Mouse (Mus musculus) liver, embryonic 14.5 days (tissue): ENCODE results near the gene Efs. TPM values are rescaled to one million over a fixed set of nuclear protein-coding genes. Genes with fewer than 3 reads are reported as not detected.
A peak's percentile ranks its signal among the peaks of the same experiment; 100 is the strongest.

Source experiments
- ATAC-seq: fragments of 200-750 bp; cut with Nextera tagmentation; 2 replicates; pipeline ENCODE4 v1.8.0; 2017; ENCODE audit warnings: moderate number of reproducible peaks, mild to moderate bottlenecking, moderate library complexity; ENCODE audit not compliant: insufficient read depth
- DNase-seq, 3 experiments: peaks; one replicate each; pipeline ENCODE4 v3.0.0-alpha.2; 2012 to 2013; ENCODE audit warnings: low read depth in 3 of 3, low spot score in 3 of 3
- H3K27ac ChIP-seq: fragments of 300-500 bp; sonication (generic); 2 replicates; pipeline ENCODE4 v1.5.1; 2014; ENCODE audit warnings: moderate library complexity, mild to moderate bottlenecking, control low read depth, inconsistent platforms
- H3K27me3 ChIP-seq: fragments of 300-500 bp; sonication (generic); 2 replicates; pipeline ENCODE4 v1.6.1; 2014; ENCODE audit warnings: mild to moderate bottlenecking, low read length, moderate library complexity; ENCODE audit not compliant: control insufficient read depth, insufficient read depth
- H3K36me3 ChIP-seq: fragments of 300-500 bp; sonication (generic); replicated peaks from 2 replicates; pipeline ENCODE4 v1.6.1; 2014; ENCODE audit warnings: low read depth; ENCODE audit not compliant: control insufficient read depth, insufficient read depth
- H3K4me1 ChIP-seq, 2 experiments: fragments of 200-500 bp in 1 of 2; fragments of 300-500 bp in 1 of 2; sonication (generic) in 1 of 2; replicated peaks; 2 replicates each; pipeline ENCODE4 v1.6.1; 2012 to 2014; ENCODE audit warnings: antibody characterized with exemption in 1 of 2, inconsistent platforms in 1 of 2, low read length in 1 of 2; ENCODE audit not compliant: control insufficient read depth in 2 of 2, insufficient read depth in 2 of 2
- H3K4me2 ChIP-seq: fragments of 300-500 bp; sonication (generic); 2 replicates; pipeline ENCODE4 v1.6.1; 2014; ENCODE audit warnings: low read depth, mild to moderate bottlenecking, control low read depth, moderate library complexity
- H3K4me3 ChIP-seq, 2 experiments: fragments of 200-500 bp in 1 of 2; fragments of 300-500 bp in 1 of 2; sonication (generic) in 1 of 2; 2 replicates each; pipeline ENCODE4 v1.5.1; 2012 to 2014; ENCODE audit warnings: low read depth in 2 of 2, low read length in 2 of 2, mild to moderate bottlenecking in 2 of 2, control low read depth in 1 of 2, inconsistent platforms in 1 of 2, moderate library complexity in 1 of 2; ENCODE audit not compliant: insufficient read depth in 1 of 2
- H3K9ac ChIP-seq: fragments of 300-500 bp; sonication (generic); replicated peaks from 2 replicates; pipeline ENCODE4 v1.6.1; 2014; ENCODE audit warnings: mild to moderate bottlenecking, control low read depth, moderate library complexity
- H3K9me3 ChIP-seq: fragments of 300-500 bp; sonication (generic); 2 replicates; pipeline ENCODE4 v1.6.1; 2016; ENCODE audit warnings: low read length, mixed read lengths; ENCODE audit not compliant: control insufficient read depth
- CTCF ChIP-seq: IDR thresholded peaks from 2 replicates; pipeline ENCODE4 v1.5.1; 2016; ENCODE audit warnings: antibody characterized with exemption, low read depth, control low read depth
- EP300 ChIP-seq: IDR thresholded peaks from 2 replicates; pipeline ENCODE4 v1.6.1; 2016; ENCODE audit warnings: antibody characterized with exemption, low read depth
- WGBS: fragments of 180-500 bp; shearing (Covaris S2); extraction: QIAGEN DNeasy Blood & Tissue Kit; methylation state at CpG from one replicate; pipeline ENCODE4 v1.1.7; 2014; ENCODE audit not compliant: insufficient replicate concordance; 5-methylcytosine and 5-hydroxymethylcytosine counted together
- polyA plus RNA-seq, 2 experiments: library from polyadenylated mRNA; depleted of rRNA in 1 of 2; stranded (reverse) in 1 of 2; unstranded in 1 of 2; fragments of >200 nt; fragmentation: Nextera tagmentation in 1 of 2; extraction: Ambion mirVana in 1 of 2; gene quantifications; 2 replicates each; pipeline versions ENCODE4 v1.2.1 to v1.2.3; 2012 to 2014

The Efs gene
- polyA plus RNA-seq, 2 experiments: 0.39 to 0.54 TPM

GRCm38 (mm10) chr14:54912109-54912850 lies 13.6 kb downstream of the Efs start:
- no peak overlapping the region for H3K27ac ChIP-seq
- peaks cover 40% of the 10 kb centered on the region for H3K27me3 ChIP-seq
- H3K9ac ChIP-seq: 0 out of 2 replicates have a peak overlapping the region, but pooled peaks have one; percentile 15

GRCm38 (mm10) chr14:54908682-54909081 lies 17.2 kb downstream of the Efs start:
- Histone ChIP-seq H3K9me3 (no peaks in the 10 kb centered on the region), H3K4me3 (no peak overlapping the region), H3K4me1 (no peaks in the 10 kb centered on the region), H3K9ac (no peak overlapping the region), H3K27ac (no peak overlapping the region), H3K27me3 (peaks cover 29% of the 10 kb centered on the region), H3K4me2 (no peak overlapping the region), H3K36me3 (no peaks in the 10 kb centered on the region)
- DNase-seq (no peak), ATAC-seq (no peak)
- WGBS: 44% methylated on average over 7 of the region's 7 CpGs
- TF ChIP-seq EP300: no peak
- TF ChIP-seq CTCF: no peak

More at GRCm38 (mm10) chr14:54912109-54912850, 13.6 kb downstream of the Efs start:
- 5% methylated on average over 66 of the region's 69 CpGs for WGBS
- DNase-seq (no peak), ATAC-seq (no peak)
- H3K9me3 ChIP-seq: no peaks in the 10 kb centered on the region
- no peaks in the 10 kb centered on the region for H3K4me1 ChIP-seq
- TF ChIP-seq EP300 (no peak), CTCF (no peak)
- peak overlapping the region; percentile 35 to 55 for H3K4me3 ChIP-seq
- peak overlapping the region; percentile 58 for H3K4me2 ChIP-seq
- H3K36me3 ChIP-seq: no peaks in the 10 kb centered on the region

- WGBS: 61% methylated on average over 4 of the region's 4 CpGs
- Histone ChIP-seq H3K27me3 (no peaks in the 10 kb centered on the region), H3K4me3 (no peak overlapping the region), H3K9me3 (no peaks in the 10 kb centered on the region), H3K4me1 (no peaks in the 10 kb centered on the region), H3K27ac (no peak overlapping the region), H3K4me2 (no peak overlapping the region), H3K9ac (no peak overlapping the region), H3K36me3 (no peaks in the 10 kb centered on the region)
- DNase-seq: no peak
- TF ChIP-seq EP300 (no peak), CTCF (no peak)
- ATAC-seq: no peak
These were observed 22.3 kb downstream of the Efs start for GRCm38 (mm10) chr14:54903641-54904040.

GRCm38 (mm10) chr14:54900383-54900782 lies 25.5 kb downstream of the Efs start:
- ATAC-seq (peak; percentile 51; the same call in 1 of the 2 replicates), DNase-seq (peak in 1 of 3 experiments; percentile 49)
- H3K27me3 ChIP-seq: no peaks in the 10 kb centered on the region
- no peak overlapping the region for H3K4me3 ChIP-seq
- H3K4me1 ChIP-seq: peaks cover 3 to 4% of the 10 kb centered on the region in 2 experiments; a peak in 3 of 4 replicates
- H3K36me3 ChIP-seq: peaks cover 30% of the 10 kb centered on the region
- 1% methylated on average over 3 of the region's 3 CpGs for WGBS
- TF ChIP-seq EP300 (no peak; the same call in 1 of the 2 replicates), CTCF (peak; percentile 78)
- no peak overlapping the region for H3K27ac ChIP-seq
- no peak overlapping the region for H3K4me2 ChIP-seq
- no peak overlapping the region for H3K9ac ChIP-seq
- H3K9me3 ChIP-seq: no peaks in the 10 kb centered on the region

GRCm38 (mm10) chr14:54897445-54897844 lies 28.5 kb downstream of the Efs start:
- no peaks in the 10 kb centered on the region for H3K27me3 ChIP-seq
- H3K9ac ChIP-seq: no peak overlapping the region
- H3K36me3 ChIP-seq: peaks cover 31% of the 10 kb centered on the region
- no peaks in the 10 kb centered on the region for H3K9me3 ChIP-seq
- H3K27ac ChIP-seq: no peak overlapping the region
- H3K4me3 ChIP-seq: no peak overlapping the region
- DNase-seq: no peak
- no peak overlapping the region for H3K4me2 ChIP-seq
- H3K4me1 ChIP-seq: peaks cover 12% of the 10 kb centered on the region in 2 experiments; a peak in 3 of 4 replicates
- 70% methylated on average over 2 of the region's 2 CpGs for WGBS
- no peak for TF ChIP-seq CTCF
- TF ChIP-seq EP300: no peak
- no peak for ATAC-seq
